Mouse (Mus musculus) spleen, adult 2 months (tissue): Measurements from ENCODE around the gene Gadl1. TPM values are rescaled to one million over a fixed set of nuclear protein-coding genes. Genes with fewer than 3 reads are reported as not detected.

Experiments
- DNase-seq, 2 experiments: peaks; one replicate each; pipeline versions ENCODE4 v3.0.0 to v3.0.0-alpha.2; 2012 to 2021; ENCODE audit warnings: low spot score in 2 of 2, low read depth in 1 of 2
- H3K27ac ChIP-seq: fragments of 200-500 bp; 2 replicates; pipeline ENCODE4 v1.5.1; 2012; ENCODE audit warnings: low read length, inconsistent platforms; ENCODE audit not compliant: insufficient read depth
- H3K27me3 ChIP-seq: fragments of 200-500 bp; 2 replicates; pipeline ENCODE4 v1.6.1; 2012; ENCODE audit warnings: mild to moderate bottlenecking, moderate library complexity, low read length, inconsistent platforms; ENCODE audit not compliant: control insufficient read depth, insufficient read depth
- H3K36me3 ChIP-seq: fragments of 200-500 bp; 2 replicates; pipeline ENCODE4 v1.6.1; 2012; ENCODE audit warnings: mild to moderate bottlenecking, low read length, inconsistent platforms; ENCODE audit not compliant: control insufficient read depth, insufficient read depth
- H3K4me1 ChIP-seq: fragments of 200-500 bp; 2 replicates; pipeline ENCODE4 v1.6.1; 2011; ENCODE audit warnings: inconsistent platforms; ENCODE audit not compliant: control insufficient read depth, insufficient read depth, insufficient read length
- H3K4me3 ChIP-seq: fragments of 200-500 bp; 2 replicates; pipeline ENCODE4 v1.5.1; 2011; ENCODE audit warnings: mild to moderate bottlenecking, inconsistent platforms; ENCODE audit not compliant: insufficient read depth, insufficient read length; ENCODE audit errors: extremely low read depth
- CTCF ChIP-seq: fragments of 200-500 bp; IDR thresholded peaks from 2 replicates; pipeline ENCODE4 v1.5.1; 2011; ENCODE audit warnings: mild to moderate bottlenecking, inconsistent platforms; ENCODE audit not compliant: insufficient read depth, insufficient read length, insufficient replicate concordance; ENCODE audit errors: extremely low read depth
- POLR2A ChIP-seq: fragments of 200-500 bp; IDR thresholded peaks from 2 replicates; pipeline ENCODE4 v1.6.1; 2011; ENCODE audit warnings: low read depth, low read length, inconsistent platforms
- WGBS: fragments of 180-500 bp; shearing (Covaris S2); methylation state at CpG from one replicate; pipeline ENCODE4 v1.1.7; 2018; 5-methylcytosine and 5-hydroxymethylcytosine counted together
- polyA plus RNA-seq: library from polyadenylated mRNA; depleted of rRNA; stranded (reverse); fragments of >200 nt; gene quantifications from 2 replicates; pipeline ENCODE4 v1.2.3, GENCODE M21; 2012

Gadl1 gene
- polyA plus RNA-seq, 1 experiment = not detected

GRCm38 (mm10) chr9:115977598-115978240, 68.5 kb downstream of the Gadl1 start:
- WGBS = 93% methylated on average over 15 of the region's 15 CpGs
- no peak for DNase-seq
- Histone ChIP-seq H3K4me3 (no peak overlapping the region), H3K27me3 (no peaks in the 10 kb centered on the region), H3K27ac (no peak overlapping the region), H3K4me1 (no peaks in the 10 kb centered on the region), H3K36me3 (no peaks in the 10 kb centered on the region)
- TF ChIP-seq CTCF (no peak), POLR2A (no peak)

- H3K4me1 ChIP-seq = no peaks in the 10 kb centered on the region
- no peaks in the 10 kb centered on the region for H3K36me3 ChIP-seq
- no peak overlapping the region for H3K27ac ChIP-seq
- H3K4me3 ChIP-seq = no peak overlapping the region
- WGBS = 70% methylated on average over 2 of the region's 2 CpGs
- DNase-seq = no peak
- TF ChIP-seq CTCF = no peak
- no peak for TF ChIP-seq POLR2A
- no peaks in the 10 kb centered on the region for H3K27me3 ChIP-seq
Observed at GRCm38 (mm10) chr9:115978478-115978877, 69.2 kb downstream of the Gadl1 start.

GRCm38 (mm10) chr9:115990661-115991060, 81.4 kb downstream of the Gadl1 start:
- DNase-seq = no peak
- WGBS = 92% methylated on average over 7 of the region's 7 CpGs
- no peak overlapping the region for H3K4me3 ChIP-seq

GRCm38 (mm10) chr9:115994772-115995171, 85.5 kb downstream of the Gadl1 start:
- TF ChIP-seq CTCF (no peak), POLR2A (no peak)
- Histone ChIP-seq H3K27me3 (no peaks in the 10 kb centered on the region), H3K36me3 (no peaks in the 10 kb centered on the region), H3K4me1 (peaks cover 3% of the 10 kb centered on the region; the same call in 1 of the 2 replicates), H3K4me3 (no peak overlapping the region), H3K27ac (no peak overlapping the region)
- DNase-seq = no peak
- WGBS = 81% methylated on average over 2 of the region's 2 CpGs

More at GRCm38 (mm10) chr9:115990661-115991060, 81.4 kb downstream of the Gadl1 start:
- no peaks in the 10 kb centered on the region for H3K4me1 ChIP-seq
- no peaks in the 10 kb centered on the region for H3K36me3 ChIP-seq
- H3K27ac ChIP-seq = no peak overlapping the region
- TF ChIP-seq POLR2A = no peak
- no peak for TF ChIP-seq CTCF
- H3K27me3 ChIP-seq = no peaks in the 10 kb centered on the region

GRCm38 (mm10) chr9:115995856-115996560, 86.8 kb downstream of the Gadl1 start:
- peaks cover 3% of the 10 kb centered on the region; the same call in 1 of the 2 replicates for H3K4me1 ChIP-seq
- TF ChIP-seq POLR2A (no peak), CTCF (no peak)
- DNase-seq = no peak
- 97% methylated on average over 23 of the region's 23 CpGs for WGBS
- no peak overlapping the region for H3K27ac ChIP-seq
- no peak overlapping the region for H3K4me3 ChIP-seq
- H3K27me3 ChIP-seq = no peaks in the 10 kb centered on the region
- no peaks in the 10 kb centered on the region for H3K36me3 ChIP-seq

GRCm38 (mm10) chr9:115998383-115998782, 89.1 kb downstream of the Gadl1 start:
- WGBS = 79% methylated on average over 4 of the region's 4 CpGs
- Histone ChIP-seq H3K4me3 (no peak overlapping the region), H3K27me3 (no peaks in the 10 kb centered on the region), H3K36me3 (no peaks in the 10 kb centered on the region), H3K4me1 (peaks cover 3% of the 10 kb centered on the region; the same call in 1 of the 2 replicates), H3K27ac (no peak overlapping the region)
- no peak for DNase-seq
- TF ChIP-seq CTCF = no peak
- no peak for TF ChIP-seq POLR2A

- 69% methylated on average over 8 of the region's 8 CpGs for WGBS
- no peak for DNase-seq
- H3K4me3 ChIP-seq = no peak overlapping the region
- peak overlapping the region; percentile 64; the same call in 1 of the 2 replicates for H3K27ac ChIP-seq
- peaks cover 3% of the 10 kb centered on the region; the same call in 1 of the 2 replicates for H3K4me1 ChIP-seq
- TF ChIP-seq POLR2A (no peak), CTCF (no peak)
- H3K36me3 ChIP-seq = no peaks in the 10 kb centered on the region
- H3K27me3 ChIP-seq = no peaks in the 10 kb centered on the region
Observed at GRCm38 (mm10) chr9:115999361-115999990, 90.2 kb downstream of the Gadl1 start.
